Mouse (Mus musculus) liver, adult 2 months (tissue): ENCODE measurements around the gene Lim2.

Experiments
- CTCF ChIP-seq: fragments of 200-500 bp; IDR thresholded peaks from 2 replicates; pipeline ENCODE4 v1.5.1; 2011; ENCODE audit warnings: low read depth, low read length, control low read depth
- POLR2A ChIP-seq: fragments of 200-500 bp; IDR thresholded peaks from 2 replicates; pipeline ENCODE4 v1.6.1; 2011; ENCODE audit warnings: low read length, control low read depth; ENCODE audit not compliant: insufficient read depth; ENCODE audit errors: extremely low read depth

GRCm38 (mm10) chr7:43464864-43465343 lies 37.4 kb downstream of the Lim2 start:
- TF ChIP-seq CTCF, result 0 out of 2 replicates have a peak, but pooled peaks have one; percentile 17
- no peak for TF ChIP-seq POLR2A
